Mouse (Mus musculus): Measurements from ENCODE around the gene Slc27a1.

GRCm38 (mm10) chr8:71596384-71596783, 27.7 kb downstream of the Slc27a1 start:
- TF ChIP-seq POLR2A (IDR thresholded peaks at IDR 0.05; ENCODE audit: borderline replicate concordance, low read depth, low read length) (no peak), CTCF (IDR thresholded peaks at IDR 0.05; ENCODE audit: low read depth, low read length) (no peak)

All from bone marrow macrophage, adult 2 months (primary cell).